Mouse (Mus musculus) midbrain, embryonic 16.5 days (tissue): Measurements from ENCODE around the gene Gm19668. TPM values are rescaled to one million over a fixed set of nuclear protein-coding genes. Genes with fewer than 3 reads are reported as not detected.

Experiments
- ATAC-seq: fragments of 200-750 bp; cut with Nextera tagmentation; 2 replicates; pipeline ENCODE4 v1.8.0; 2017; ENCODE audit warnings: moderate TSS enrichment
- H3K27ac ChIP-seq: fragments of 300-500 bp; sonication (generic); 2 replicates; pipeline ENCODE4 v1.5.1; 2014; ENCODE audit warnings: mild to moderate bottlenecking, low read length, mixed read lengths
- H3K27me3 ChIP-seq: fragments of 300-500 bp; sonication (generic); 2 replicates; pipeline ENCODE4 v1.6.1; 2014; ENCODE audit warnings: low read depth, low read length, mixed read lengths; ENCODE audit not compliant: control insufficient read depth, insufficient read depth
- H3K36me3 ChIP-seq: fragments of 300-500 bp; sonication (generic); 2 replicates; pipeline ENCODE4 v1.6.1; 2014; ENCODE audit warnings: mild to moderate bottlenecking, low read length, moderate library complexity, mixed read lengths; ENCODE audit not compliant: control insufficient read depth, insufficient read depth
- H3K4me1 ChIP-seq: fragments of 300-500 bp; sonication (generic); 2 replicates; pipeline ENCODE4 v1.6.1; 2014; ENCODE audit warnings: mild to moderate bottlenecking, low read length, mixed read lengths; ENCODE audit not compliant: control insufficient read depth, insufficient read depth
- H3K4me2 ChIP-seq: fragments of 300-500 bp; sonication (generic); 2 replicates; pipeline ENCODE4 v1.6.1; 2014; ENCODE audit warnings: mild to moderate bottlenecking, low read length, mixed read lengths
- H3K4me3 ChIP-seq: fragments of 300-500 bp; sonication (generic); 2 replicates; pipeline ENCODE4 v1.5.1; 2014; ENCODE audit warnings: low read depth, mild to moderate bottlenecking, low read length, moderate library complexity, mixed read lengths
- H3K9ac ChIP-seq: fragments of 300-500 bp; sonication (generic); 2 replicates; pipeline ENCODE4 v1.6.1; 2014; ENCODE audit warnings: low read depth, low read length, mixed read lengths
- H3K9me3 ChIP-seq: fragments of 300-500 bp; sonication (generic); replicated peaks from 2 replicates; pipeline ENCODE4 v1.6.1; 2014; ENCODE audit warnings: mild to moderate bottlenecking, low read length, mixed read lengths; ENCODE audit not compliant: control insufficient read depth, poor library complexity, severe bottlenecking
- WGBS: fragments of 180-500 bp; shearing (Covaris S2); extraction: QIAGEN DNeasy Blood & Tissue Kit; methylation state at CpG from one replicate; pipeline ENCODE4 v1.1.7; 2014; 5-methylcytosine and 5-hydroxymethylcytosine counted together
- polyA plus RNA-seq: library from polyadenylated mRNA; unstranded; fragments of >200 nt; fragmentation: Nextera tagmentation; extraction: Ambion mirVana; gene quantifications from 2 replicates; pipeline ENCODE4 v1.2.1, GENCODE M21; 2015

Gm19668 gene
- not detected in 2 replicates for polyA plus RNA-seq

- WGBS: 66% methylated on average over 8 of the region's 8 CpGs
- Histone ChIP-seq H3K9ac (no peak within 1 kb of the TSS), H3K27me3 (no peaks in the 10 kb centered on the region), H3K9me3 (no peaks in the 10 kb centered on the region), H3K36me3 (no peaks in the 10 kb centered on the region), H3K4me1 (no peaks in the 10 kb centered on the region), H3K4me3 (no peak within 1 kb of the TSS), H3K4me2 (no peak within 1 kb of the TSS), H3K27ac (no peak within 1 kb of the TSS)
- ATAC-seq: no peak
Measured at GRCm38 (mm10) chr10:77798921-77799508, at the start of gene Gm19668. Gene Gm19668, minus strand, starts transcription at chr10:77799133.

GRCm38 (mm10) chr10:77847538-77847937 is 48.6 kb upstream of the Gm19668 start:
- ATAC-seq: no peak
- no peak overlapping the region for H3K4me2 ChIP-seq
- H3K36me3 ChIP-seq: no peaks in the 10 kb centered on the region
- H3K27me3 ChIP-seq: no peaks in the 10 kb centered on the region
- H3K27ac ChIP-seq: no peak overlapping the region
- H3K4me1 ChIP-seq: no peaks in the 10 kb centered on the region
- peaks cover 4% of the 10 kb centered on the region; the same call in 1 of the 2 replicates for H3K9me3 ChIP-seq
- no peak overlapping the region for H3K9ac ChIP-seq
- 67% methylated on average over 2 of the region's 2 CpGs for WGBS
- no peak overlapping the region for H3K4me3 ChIP-seq

- Histone ChIP-seq H3K4me3 (no peak overlapping the region), H3K9ac (no peak overlapping the region), H3K27me3 (no peaks in the 10 kb centered on the region), H3K4me1 (no peaks in the 10 kb centered on the region), H3K4me2 (no peak overlapping the region), H3K9me3 (peaks cover 4% of the 10 kb centered on the region; the same call in 1 of the 2 replicates), H3K36me3 (no peaks in the 10 kb centered on the region), H3K27ac (no peak overlapping the region)
- ATAC-seq: no peak
- WGBS: 13% methylated on average over 2 of the region's 2 CpGs
Measured at GRCm38 (mm10) chr10:77846961-77847360, 48.0 kb upstream of the Gm19668 start.

- WGBS: 50% methylated on average over 1 of the region's 3 CpGs
- Histone ChIP-seq H3K4me1 (no peaks in the 10 kb centered on the region), H3K9ac (no peak within 1 kb of the TSS), H3K27me3 (no peaks in the 10 kb centered on the region), H3K27ac (no peak within 1 kb of the TSS), H3K36me3 (no peaks in the 10 kb centered on the region), H3K4me2 (no peak within 1 kb of the TSS), H3K9me3 (peaks cover 4% of the 10 kb centered on the region; the same call in 1 of the 2 replicates), H3K4me3 (no peak within 1 kb of the TSS)
- ATAC-seq: no peak
Measured at GRCm38 (mm10) chr10:77846503-77846902, 47.6 kb upstream of the Gm19668 start, which contains the start of gene Gm36176. Gene Gm36176, plus strand, starts transcription at chr10:77846803.

GRCm38 (mm10) chr10:77839006-77839405 is 40.1 kb upstream of the Gm19668 start:
- Histone ChIP-seq H3K27ac (no peak overlapping the region), H3K27me3 (no peaks in the 10 kb centered on the region), H3K4me1 (no peaks in the 10 kb centered on the region), H3K36me3 (no peaks in the 10 kb centered on the region), H3K4me3 (no peak overlapping the region), H3K4me2 (no peak overlapping the region), H3K9ac (no peak overlapping the region), H3K9me3 (no peaks in the 10 kb centered on the region; the same call in 1 of the 2 replicates)
- 84% methylated on average over 6 of the region's 6 CpGs for WGBS
- no peak for ATAC-seq

- no peaks in the 10 kb centered on the region for H3K27me3 ChIP-seq
- H3K27ac ChIP-seq: no peak within 1 kb of the TSS
- H3K36me3 ChIP-seq: no peaks in the 10 kb centered on the region
- H3K4me1 ChIP-seq: no peaks in the 10 kb centered on the region
- WGBS: 71% methylated on average over 9 of the region's 9 CpGs
- H3K9ac ChIP-seq: no peak within 1 kb of the TSS
- ATAC-seq: no peak
- H3K4me3 ChIP-seq: no peak within 1 kb of the TSS
- no peak within 1 kb of the TSS for H3K4me2 ChIP-seq
- H3K9me3 ChIP-seq: no peaks in the 10 kb centered on the region
Measured at GRCm38 (mm10) chr10:77835647-77836046, 36.7 kb upstream of the Gm19668 start, which contains the start of gene Krtap10-10. Gene Krtap10-10, plus strand, starts transcription at chr10:77835947.

GRCm38 (mm10) chr10:77826951-77827350 is 28.0 kb upstream of the Gm19668 start, which contains the start of gene Krtap10-4:
Gene Krtap10-4, minus strand, starts transcription at chr10:77827095.
- Histone ChIP-seq H3K4me3 (no peak within 1 kb of the TSS), H3K27me3 (no peaks in the 10 kb centered on the region), H3K9ac (no peak within 1 kb of the TSS), H3K4me1 (no peaks in the 10 kb centered on the region), H3K4me2 (no peak within 1 kb of the TSS), H3K27ac (no peak within 1 kb of the TSS), H3K36me3 (no peaks in the 10 kb centered on the region), H3K9me3 (0 out of 2 replicates have a peak, but pooled peaks cover 2% of the 10 kb centered on the region)
- no peak for ATAC-seq
- WGBS: 71% methylated on average over 6 of the region's 6 CpGs

- Histone ChIP-seq H3K27me3 (no peaks in the 10 kb centered on the region), H3K27ac (no peak overlapping the region), H3K9me3 (0 out of 2 replicates have a peak, but pooled peaks cover 2% of the 10 kb centered on the region), H3K4me2 (peak overlapping the region; percentile 26; the same call in 1 of the 2 replicates), H3K4me1 (no peaks in the 10 kb centered on the region), H3K9ac (no peak overlapping the region), H3K36me3 (no peaks in the 10 kb centered on the region), H3K4me3 (no peak overlapping the region)
- 28% methylated on average over 4 of the region's 4 CpGs for WGBS
- peak; percentile 62; the same call in 1 of the 2 replicates for ATAC-seq
Measured at GRCm38 (mm10) chr10:77819203-77819602, 20.3 kb upstream of the Gm19668 start.

GRCm38 (mm10) chr10:77818523-77818922 is 19.6 kb upstream of the Gm19668 start:
- H3K9ac ChIP-seq: no peak overlapping the region

More at GRCm38 (mm10) chr10:77818523-77818922, 19.6 kb upstream of the Gm19668 start:
- H3K4me2 ChIP-seq: no peak overlapping the region
- H3K27me3 ChIP-seq: no peaks in the 10 kb centered on the region
- 95% methylated on average over 4 of the region's 4 CpGs for WGBS
- H3K36me3 ChIP-seq: no peaks in the 10 kb centered on the region
- no peaks in the 10 kb centered on the region for H3K4me1 ChIP-seq
- H3K27ac ChIP-seq: no peak overlapping the region
- no peaks in the 10 kb centered on the region for H3K9me3 ChIP-seq
- no peak overlapping the region for H3K4me3 ChIP-seq
- ATAC-seq: peak; percentile 60
